Comparison of ENCODE assay signal across 19 mouse cellular contexts in genomic region chr12:76605837-76606236, GRCm38 (mm10).
DNase-seq lines count a peak whose midpoint lies in the region; ATAC-seq and TF ChIP-seq lines count a peak whose summit lies in the region.
"Had no signal": no experiment of that assay in that cellular context is flagged by ENCODE, and none has a peak within 500 bp of the region (broad histone marks: within the 10 kb centered on the region; RNA-seq: fewer than 3 reads in every experiment).

No protein-coding gene starts in this region.

- DNase-seq in hindbrain, postnatal 0 days (ENCODE audit: low spot score): no peak
- DNase-seq in hindbrain, embryonic 10.5 days (ENCODE audit: low spot score): no peak
- no peak for DNase-seq in lung, embryonic 14.5 days
- DNase-seq in lung, adult 2 months: no peak
- no peak for DNase-seq in urinary bladder, postnatal 14 days (ENCODE audit: low spot score)
- no peak for DNase-seq in retina, postnatal 1 day
- DNase-seq: adrenal gland, postnatal 25 days; cerebellum, adult 11 months; heart, adult 18-20 months; kidney, adult 8-10 months; kidney, postnatal 36 days; lung, postnatal 36 days had no signal

- H3K27me3 ChIP-seq in hindbrain, postnatal 0 days (ENCODE audit: insufficient read depth, low read length): no peaks in the 10 kb centered on the region
- H3K27me3 ChIP-seq in hindbrain, embryonic 10.5 days (ENCODE audit: insufficient read depth, poor library complexity, severe bottlenecking): peaks cover 10% of the 10 kb centered on the region; the same call in 1 of the 2 replicates
- H3K27me3 ChIP-seq in lung, embryonic 14.5 days (ENCODE audit: insufficient read depth, low read length): no peaks in the 10 kb centered on the region
- H3K27me3 ChIP-seq in E14TG2a.4 (ENCODE audit: insufficient read depth, low read length): peaks cover 81% of the 10 kb centered on the region
- H3K27me3 ChIP-seq: embryonic facial prominence, embryonic 15.5 days; heart, embryonic 15.5 days; midbrain, embryonic 12.5 days had no signal

- H3K36me3 ChIP-seq in hindbrain, postnatal 0 days (ENCODE audit: insufficient read depth, low read length): peaks cover 9% of the 10 kb centered on the region
- no peaks in the 10 kb centered on the region for H3K36me3 ChIP-seq in hindbrain, embryonic 10.5 days
- no peaks in the 10 kb centered on the region for H3K36me3 ChIP-seq in lung, embryonic 14.5 days (ENCODE audit: insufficient read depth)
- no peaks in the 10 kb centered on the region for H3K36me3 ChIP-seq in E14TG2a.4 (ENCODE audit: insufficient read depth, low read length)
- H3K36me3 ChIP-seq: embryonic facial prominence, embryonic 15.5 days; limb, embryonic 13.5 days; midbrain, embryonic 12.5 days had no signal

- WGBS in hindbrain, postnatal 0 days: 57% methylated on average over 3 of the region's 3 CpGs
- 65% methylated on average over 3 of the region's 3 CpGs for WGBS in hindbrain, embryonic 10.5 days
- WGBS in lung, embryonic 14.5 days: 66% methylated on average over 3 of the region's 3 CpGs
- 71% methylated on average over 3 of the region's 3 CpGs for WGBS in lung, adult 2 months

- no peak overlapping the region for H3K4me3 ChIP-seq in hindbrain, postnatal 0 days (ENCODE audit: low read length)
- no peak overlapping the region for H3K4me3 ChIP-seq in hindbrain, embryonic 10.5 days
- no peak overlapping the region for H3K4me3 ChIP-seq in lung, embryonic 14.5 days (ENCODE audit: low read depth, low read length)
- no peak overlapping the region for H3K4me3 ChIP-seq in lung, adult 2 months (replicated peaks; ENCODE audit: extremely low read depth, low read depth, low read length)
- peak overlapping the region; percentile 26; the same call in 1 of the 2 replicates for H3K4me3 ChIP-seq in E14TG2a.4 (replicated peaks; ENCODE audit: low read length)
- H3K4me3 ChIP-seq: embryonic facial prominence, embryonic 15.5 days; heart, embryonic 15.5 days; limb, embryonic 13.5 days; midbrain, embryonic 12.5 days had no signal

- H3K27ac ChIP-seq in hindbrain, postnatal 0 days: no peak overlapping the region
- H3K27ac ChIP-seq in hindbrain, embryonic 10.5 days: no peak overlapping the region
- no peak overlapping the region for H3K27ac ChIP-seq in lung, embryonic 14.5 days (ENCODE audit: low read depth)
- H3K27ac ChIP-seq: embryonic facial prominence, embryonic 15.5 days; heart, embryonic 15.5 days; limb, embryonic 13.5 days; midbrain, embryonic 12.5 days had no signal

- ATAC-seq in hindbrain, postnatal 0 days: no peak
- no peak for ATAC-seq in lung, embryonic 14.5 days (ENCODE audit: insufficient read depth)
- peak; percentile 29; the same call in 1 of the 2 replicates for ATAC-seq in granulocyte monocyte progenitor cell, adult 5-6 weeks (replicated peaks; ENCODE audit: poor library complexity, severe bottlenecking)

- no peak for TF ChIP-seq POLR2A in lung, adult 2 months (IDR thresholded peaks at IDR 0.05; ENCODE audit: borderline replicate concordance, extremely low read depth, low read depth, low read length)

- H3K4me1 ChIP-seq in hindbrain, postnatal 0 days (ENCODE audit: insufficient read depth, low read length): 0 out of 2 replicates have a peak, but pooled peaks cover 3% of the 10 kb centered on the region
- H3K4me1 ChIP-seq in hindbrain, embryonic 10.5 days (replicated peaks): peaks cover 15% of the 10 kb centered on the region
- no peaks in the 10 kb centered on the region for H3K4me1 ChIP-seq in lung, embryonic 14.5 days (ENCODE audit: insufficient read depth)
- H3K4me1 ChIP-seq in lung, adult 2 months (ENCODE audit: control insufficient read depth, insufficient read depth, low read length): no peaks in the 10 kb centered on the region
- H3K4me1 ChIP-seq in E14TG2a.4 (replicated peaks; ENCODE audit: low read depth, low read length): peaks cover 42% of the 10 kb centered on the region
- H3K4me1 ChIP-seq: embryonic facial prominence, embryonic 15.5 days; heart, embryonic 15.5 days; midbrain, embryonic 12.5 days had no signal

- no peaks in the 10 kb centered on the region for H3K9me3 ChIP-seq in hindbrain, postnatal 0 days (ENCODE audit: low read length)
- H3K9me3 ChIP-seq in hindbrain, embryonic 10.5 days: no peaks in the 10 kb centered on the region
- no peaks in the 10 kb centered on the region for H3K9me3 ChIP-seq in lung, embryonic 14.5 days (ENCODE audit: low read depth, low read length)
- H3K9me3 ChIP-seq in E14TG2a.4 (ENCODE audit: low read length): no peaks in the 10 kb centered on the region
- H3K9me3 ChIP-seq: embryonic facial prominence, embryonic 15.5 days; G1E; heart, embryonic 15.5 days; limb, embryonic 13.5 days; midbrain, embryonic 12.5 days had no signal

- H3K4me2 ChIP-seq in hindbrain, postnatal 0 days (ENCODE audit: low read depth, low read length): no peak overlapping the region
- H3K4me2 ChIP-seq in lung, embryonic 14.5 days: no peak overlapping the region
- H3K4me2 ChIP-seq: embryonic facial prominence, embryonic 15.5 days; heart, embryonic 15.5 days; limb, embryonic 13.5 days; midbrain, embryonic 12.5 days had no signal

- TF ChIP-seq CTCF in hindbrain, postnatal 0 days (IDR thresholded peaks at IDR 0.05; ENCODE audit: low read depth): peak; percentile 38
- peak; percentile 32; the same call in 1 of the 2 replicates for TF ChIP-seq CTCF in lung, embryonic 14.5 days (IDR thresholded peaks at IDR 0.05; ENCODE audit: low read depth)
- TF ChIP-seq CTCF in lung, adult 2 months (IDR thresholded peaks at IDR 0.05; ENCODE audit: insufficient read depth, low read length): no peak
- peak; percentile 30 for TF ChIP-seq CTCF in E14TG2a.4 (conservative IDR thresholded peaks at IDR 0.05; ENCODE audit: low read length)

- no peak overlapping the region for H3K9ac ChIP-seq in hindbrain, postnatal 0 days (replicated peaks; ENCODE audit: low read length)
- H3K9ac ChIP-seq in lung, embryonic 14.5 days: no peak overlapping the region
- H3K9ac ChIP-seq: embryonic facial prominence, embryonic 15.5 days; heart, embryonic 15.5 days; limb, embryonic 13.5 days; midbrain, embryonic 12.5 days had no signal
